Mouse (Mus musculus) forebrain, embryonic 13.5 days (tissue): Measurements from ENCODE around the gene Slc27a2. TPM values are rescaled to one million over a fixed set of nuclear protein-coding genes. Genes with fewer than 3 reads are reported as not detected.

ENCODE experiments used
- ATAC-seq: fragments of 200-750 bp; cut with Nextera tagmentation; 2 replicates; pipeline ENCODE4 v1.8.0; 2017
- H3K27ac ChIP-seq: fragments of 300-500 bp; sonication (generic); 2 replicates; pipeline ENCODE4 v1.5.1; 2015; ENCODE audit warnings: inconsistent platforms, mild to moderate bottlenecking, moderate library complexity
- H3K27me3 ChIP-seq: fragments of 300-500 bp; sonication (generic); 2 replicates; pipeline ENCODE4 v1.6.1; 2015; ENCODE audit warnings: mild to moderate bottlenecking, inconsistent platforms
- H3K36me3 ChIP-seq: fragments of 300-500 bp; sonication (generic); 2 replicates; pipeline ENCODE4 v1.6.1; 2015; ENCODE audit warnings: mild to moderate bottlenecking, inconsistent platforms; ENCODE audit not compliant: poor library complexity, severe bottlenecking
- H3K4me1 ChIP-seq: fragments of 300-500 bp; sonication (generic); 2 replicates; pipeline ENCODE4 v1.6.1; 2015; ENCODE audit warnings: inconsistent platforms
- H3K4me2 ChIP-seq: fragments of 300-500 bp; sonication (generic); 2 replicates; pipeline ENCODE4 v1.6.1; 2015; ENCODE audit warnings: inconsistent platforms, mild to moderate bottlenecking, moderate library complexity
- H3K4me3 ChIP-seq: fragments of 300-500 bp; sonication (generic); 2 replicates; pipeline ENCODE4 v1.5.1; 2015; ENCODE audit warnings: mild to moderate bottlenecking, inconsistent platforms
- H3K9ac ChIP-seq: fragments of 300-500 bp; sonication (generic); 2 replicates; pipeline ENCODE4 v1.6.1; 2015; ENCODE audit warnings: mild to moderate bottlenecking, inconsistent platforms
- H3K9me3 ChIP-seq: fragments of 300-500 bp; sonication (generic); replicated peaks from 2 replicates; pipeline ENCODE4 v1.6.1; 2016; ENCODE audit warnings: inconsistent platforms
- WGBS: fragments of 180-500 bp; shearing (Covaris S2); methylation state at CpG from one replicate; pipeline ENCODE4 v1.1.7; 2015; 5-methylcytosine and 5-hydroxymethylcytosine counted together
- polyA plus RNA-seq: library from polyadenylated mRNA; unstranded; fragments of >200 nt; fragmentation: Nextera tagmentation; extraction: Ambion mirVana; gene quantifications from 2 replicates; pipeline ENCODE4 v1.2.1, GENCODE M21; 2015

The Slc27a2 gene
- polyA plus RNA-seq, 1 experiment from 2014 or later = 2.8 TPM

DNA sequence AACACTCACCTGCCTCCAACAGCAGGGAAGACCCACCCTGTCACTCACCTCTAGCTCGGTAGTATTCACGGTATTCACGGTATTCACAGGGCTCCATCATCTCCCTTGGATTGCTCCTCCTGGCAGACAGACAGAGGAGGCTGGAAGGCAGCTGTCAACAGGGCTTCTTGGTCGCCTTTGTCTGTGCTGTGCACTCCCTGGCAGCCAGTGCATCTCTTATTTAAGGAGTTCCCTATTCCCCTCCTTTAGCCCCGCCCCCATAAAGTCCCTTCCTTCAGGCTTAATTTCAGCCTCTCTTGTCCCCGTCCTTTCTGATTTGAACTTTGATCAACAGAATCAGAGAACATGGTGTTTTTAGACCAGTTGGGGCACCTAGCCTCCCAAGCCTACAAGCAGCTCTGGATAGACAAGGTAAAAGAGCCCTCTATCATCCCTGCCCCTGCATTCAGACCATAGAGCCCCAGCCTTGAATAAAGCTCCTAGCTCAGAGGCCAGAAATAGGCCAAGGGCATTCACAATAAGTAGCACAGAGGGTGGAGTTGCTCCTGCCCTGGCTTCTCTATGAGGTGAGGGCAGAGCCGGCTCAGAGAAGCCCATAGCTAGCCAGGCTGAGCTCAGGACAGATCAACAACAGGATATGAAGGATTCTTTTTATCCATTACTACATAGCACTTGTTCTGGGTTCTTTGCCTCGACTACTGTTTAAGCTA lies 66.4 kb downstream of the Slc27a2 start:
- H3K9me3 ChIP-seq = no peaks in the 10 kb centered on the region
- no peak overlapping the region for H3K27ac ChIP-seq
- no peaks in the 10 kb centered on the region for H3K27me3 ChIP-seq
- 0 out of 2 replicates have a peak, but pooled peaks cover 7% of the 10 kb centered on the region for H3K4me1 ChIP-seq
- no peaks in the 10 kb centered on the region for H3K36me3 ChIP-seq
- peak; percentile 38; the same call in 1 of the 2 replicates for ATAC-seq
- no peak overlapping the region for H3K4me3 ChIP-seq
- H3K4me2 ChIP-seq = no peak overlapping the region
- 23% methylated on average over 8 of the region's 8 CpGs for WGBS
- no peak overlapping the region for H3K9ac ChIP-seq

DNA sequence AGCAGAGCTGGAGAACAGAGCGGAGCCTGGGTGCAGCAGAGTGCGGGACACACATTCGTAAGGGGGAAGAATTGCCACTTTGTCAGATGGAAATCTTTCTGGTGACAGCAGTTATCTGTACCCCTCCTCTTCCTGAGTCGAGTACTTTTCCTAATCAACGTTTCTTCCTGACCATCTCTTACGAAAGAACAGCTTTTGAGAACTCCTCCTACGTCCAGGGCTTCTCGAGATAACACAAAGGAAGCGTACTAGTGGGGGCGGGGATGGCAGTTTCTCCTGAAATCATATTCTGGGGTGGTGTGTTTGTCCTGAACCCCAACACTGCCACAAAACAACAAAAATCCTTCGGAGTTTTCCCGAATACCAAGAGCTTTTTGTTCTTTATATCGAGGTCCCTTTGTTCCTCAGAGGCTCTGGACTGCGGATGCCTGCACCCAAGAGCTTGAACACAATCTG lies 67.1 kb downstream of the Slc27a2 start, which contains the start of gene Hdc:
TSS of gene Hdc (minus strand) at position 51 of the 456 bp plus-strand sequence.
- Histone ChIP-seq H3K36me3 (no peaks in the 10 kb centered on the region), H3K27me3 (no peaks in the 10 kb centered on the region), H3K9me3 (no peaks in the 10 kb centered on the region), H3K4me2 (no peak within 1 kb of the TSS), H3K9ac (no peak within 1 kb of the TSS), H3K4me3 (no peak within 1 kb of the TSS), H3K4me1 (0 out of 2 replicates have a peak, but pooled peaks cover 7% of the 10 kb centered on the region), H3K27ac (no peak within 1 kb of the TSS)
- ATAC-seq = no peak
- 75% methylated on average over 14 of the region's 14 CpGs for WGBS

DNA sequence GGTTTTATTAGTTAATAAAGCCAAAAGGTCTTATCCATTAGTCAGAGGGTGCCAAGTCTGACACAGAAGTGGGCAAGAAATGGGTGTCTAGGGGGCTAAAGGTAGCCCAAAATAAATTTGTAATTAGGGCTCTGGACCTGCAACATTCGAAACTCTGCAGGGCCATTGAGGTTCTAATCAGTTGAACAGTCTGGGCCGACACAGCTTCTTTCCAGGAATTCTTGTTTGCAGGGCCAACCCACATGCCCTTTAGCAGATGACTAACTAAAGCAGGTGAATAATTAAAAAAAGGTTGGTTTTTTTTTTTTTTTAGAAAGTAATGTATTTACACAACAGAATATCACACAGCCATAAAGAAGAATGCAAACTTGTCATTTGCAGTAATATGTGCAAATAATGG lies 70.2 kb downstream of the Slc27a2 start:
- no peak for ATAC-seq
- H3K27me3 ChIP-seq = no peaks in the 10 kb centered on the region
- WGBS = 84% methylated on average over 2 of the region's 2 CpGs

DNA sequence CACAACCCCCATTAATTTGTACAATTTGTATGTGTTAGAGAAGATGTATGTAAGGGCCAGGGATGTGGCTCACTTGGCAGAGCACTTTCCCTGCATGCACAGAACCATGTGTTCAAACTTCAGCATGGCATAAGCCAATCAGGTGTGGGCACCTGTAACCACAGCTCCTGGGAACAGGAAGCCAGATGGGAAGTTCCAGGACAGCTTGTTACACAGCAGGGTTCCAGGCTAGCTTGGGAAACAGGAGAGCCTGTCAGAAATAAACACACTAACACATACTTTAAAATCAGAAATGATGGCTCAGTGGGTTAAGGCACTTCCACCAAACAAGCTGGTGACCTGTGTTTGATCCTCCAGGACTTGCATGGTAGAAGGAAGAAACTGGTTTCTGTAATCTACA lies 70.9 kb downstream of the Slc27a2 start:
- H3K27me3 ChIP-seq = no peaks in the 10 kb centered on the region

More for the DNA sequence above, 70.2 kb downstream of the Slc27a2 start:
- H3K4me1 ChIP-seq = 0 out of 2 replicates have a peak, but pooled peaks cover 7% of the 10 kb centered on the region
- no peaks in the 10 kb centered on the region for H3K9me3 ChIP-seq
- H3K9ac ChIP-seq = no peak overlapping the region
- no peak overlapping the region for H3K27ac ChIP-seq
- no peak overlapping the region for H3K4me3 ChIP-seq
- no peak overlapping the region for H3K4me2 ChIP-seq
- peaks cover 4% of the 10 kb centered on the region; the same call in 1 of the 2 replicates for H3K36me3 ChIP-seq

DNA sequence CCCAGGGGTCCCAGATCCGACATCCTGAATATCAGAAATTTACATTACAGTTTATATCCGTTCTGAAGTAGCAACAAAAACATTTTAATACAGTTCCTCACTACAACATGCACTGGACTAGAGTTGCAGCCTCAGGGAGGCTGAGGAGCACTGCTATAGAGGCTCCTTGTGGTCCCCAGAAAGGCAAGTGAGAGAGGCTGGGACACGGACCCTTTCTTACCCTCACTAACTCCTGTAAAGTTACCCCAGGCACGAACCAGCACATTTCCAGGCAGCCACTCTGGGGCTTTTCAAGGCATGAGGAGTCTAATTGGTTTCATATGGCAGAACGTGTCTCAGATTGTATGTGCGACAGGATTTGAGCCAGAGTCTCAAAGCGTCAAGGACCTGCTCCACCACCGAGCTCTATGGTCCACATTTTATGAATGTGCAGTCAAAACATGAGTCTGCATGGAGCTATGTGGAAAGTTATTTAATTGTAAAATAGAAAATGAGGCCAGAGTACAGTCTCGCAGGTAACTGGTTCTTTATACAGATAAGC lies 76.3 kb downstream of the Slc27a2 start:
- no peaks in the 10 kb centered on the region for H3K4me1 ChIP-seq
- WGBS = 91% methylated on average over 9 of the region's 9 CpGs
- H3K36me3 ChIP-seq = peaks cover 32% of the 10 kb centered on the region
- no peaks in the 10 kb centered on the region for H3K27me3 ChIP-seq
- no peak overlapping the region for H3K4me3 ChIP-seq
- ATAC-seq = no peak
- H3K27ac ChIP-seq = no peak overlapping the region
- no peaks in the 10 kb centered on the region for H3K9me3 ChIP-seq
- no peak overlapping the region for H3K9ac ChIP-seq
- H3K4me2 ChIP-seq = no peak overlapping the region

More for the DNA sequence above, 70.9 kb downstream of the Slc27a2 start:
- Histone ChIP-seq H3K36me3 (peaks cover 4% of the 10 kb centered on the region), H3K9me3 (no peaks in the 10 kb centered on the region), H3K9ac (no peak overlapping the region), H3K27ac (no peak overlapping the region), H3K4me3 (no peak overlapping the region), H3K4me1 (0 out of 2 replicates have a peak, but pooled peaks cover 7% of the 10 kb centered on the region), H3K4me2 (no peak overlapping the region)
- no peak for ATAC-seq

- ATAC-seq = no peak
- Histone ChIP-seq H3K4me2 (no peak overlapping the region), H3K27ac (no peak overlapping the region), H3K9ac (no peak overlapping the region), H3K36me3 (peaks cover 39% of the 10 kb centered on the region), H3K9me3 (no peaks in the 10 kb centered on the region), H3K27me3 (no peaks in the 10 kb centered on the region), H3K4me1 (no peaks in the 10 kb centered on the region), H3K4me3 (no peak overlapping the region)
- WGBS = 90% methylated on average over 2 of the region's 2 CpGs
Measured at GRCm38 (mm10) chr2:126633165-126633564, 81.0 kb downstream of the Slc27a2 start.

GRCm38 (mm10) chr2:126635939-126636823 lies 84.0 kb downstream of the Slc27a2 start:
- Histone ChIP-seq H3K4me2 (no peak overlapping the region), H3K9ac (no peak overlapping the region), H3K9me3 (no peaks in the 10 kb centered on the region), H3K4me3 (no peak overlapping the region), H3K27me3 (no peaks in the 10 kb centered on the region), H3K27ac (no peak overlapping the region), H3K4me1 (no peaks in the 10 kb centered on the region), H3K36me3 (peaks cover 46% of the 10 kb centered on the region)
- ATAC-seq = no peak
- WGBS = 85% methylated on average over 12 of the region's 12 CpGs

Other genes starting within 250 kb of the Slc27a2 start
- gene Atp8b4, start 51.7 kb upstream of the Slc27a2 start, polyA plus RNA-seq = 0.09 TPM in 1 of 2 replicates, not detected in the other
- gene Hdc, start 66.9 kb downstream of the Slc27a2 start, polyA plus RNA-seq = 1.0 and 1.2 TPM in 2 replicates
- 68.6 and 70.3 TPM in 2 replicates for gene Gabpb1, start 123.9 kb downstream of the Slc27a2 start, polyA plus RNA-seq
- gene Usp8, start 154.9 kb downstream of the Slc27a2 start, polyA plus RNA-seq = 28.9 and 30.8 TPM in 2 replicates
- 2.2 and 3.3 TPM in 2 replicates for gene Usp50, start 231.1 kb downstream of the Slc27a2 start, polyA plus RNA-seq